Mouse (Mus musculus) myocyte (in vitro differentiated cells): ENCODE measurements around the gene Card6. TPM values are rescaled to one million over a fixed set of nuclear protein-coding genes. Genes with fewer than 3 reads are reported as not detected.
A peak's percentile ranks its signal among the peaks of the same experiment; 100 is the strongest.

Experiments
- H3K27me3 ChIP-seq: one replicate; pipeline ENCODE4 v1.6.1; 2011; ENCODE audit not compliant: control insufficient read depth, insufficient read depth, insufficient read length
- H3K36me3 ChIP-seq: one replicate; pipeline ENCODE4 v1.6.1; 2011; ENCODE audit not compliant: control insufficient read depth, insufficient read depth
- H3K4me2 ChIP-seq: one replicate; pipeline ENCODE4 v1.6.1; 2011; ENCODE audit warnings: low read depth, control low read depth
- H3K4me3 ChIP-seq: one replicate; pipeline ENCODE4 v1.5.1; 2011; ENCODE audit warnings: mild to moderate bottlenecking, control low read depth, moderate library complexity
- H3K79me2 ChIP-seq: one replicate; pipeline ENCODE4 v1.6.1; 2011; ENCODE audit not compliant: control insufficient read depth, insufficient read depth
- H3ac ChIP-seq: one replicate; pipeline ENCODE4 v1.6.1; 2011; ENCODE audit not compliant: control insufficient read depth, insufficient read length
- CEBPB ChIP-seq: IDR thresholded peaks from 2 replicates; pipeline ENCODE4 v1.6.1; 2011; ENCODE audit warnings: mild to moderate bottlenecking, moderate library complexity; ENCODE audit not compliant: poor library complexity, insufficient read depth, severe bottlenecking
- E2F4 ChIP-seq: IDR thresholded peaks from one replicate; pipeline ENCODE4 v1.6.1; 2011; ENCODE audit warnings: mild to moderate bottlenecking, control low read depth, moderate library complexity; ENCODE audit not compliant: insufficient read depth
- MAX ChIP-seq: IDR thresholded peaks from one replicate; pipeline ENCODE4 v1.6.1; 2011; ENCODE audit warnings: low read depth, mild to moderate bottlenecking, control low read depth
- MYOD1 ChIP-seq, 3 experiments: IDR thresholded peaks; one replicate each; pipeline ENCODE4 v1.6.1; 2011; ENCODE audit warnings: control low read depth in 2 of 3, low read depth in 2 of 3, mild to moderate bottlenecking in 2 of 3, moderate library complexity in 1 of 3; ENCODE audit not compliant: insufficient read length in 2 of 3, control insufficient read depth in 1 of 3
- MYOG ChIP-seq, 3 experiments: IDR thresholded peaks; one replicate each; pipeline ENCODE4 v1.6.1; 2011; ENCODE audit warnings: control low read depth in 2 of 3, low read depth in 2 of 3, mild to moderate bottlenecking in 2 of 3; ENCODE audit not compliant: insufficient read length in 2 of 3, control insufficient read depth in 1 of 3, insufficient read depth in 1 of 3
- POLR2A ChIP-seq: IDR thresholded peaks from one replicate; pipeline ENCODE4 v1.6.1; 2011; ENCODE audit warnings: low read depth, mild to moderate bottlenecking, control low read depth, moderate library complexity; ENCODE audit not compliant: insufficient read length
- POLR2AphosphoS2 ChIP-seq: IDR thresholded peaks from one replicate; pipeline ENCODE4 v1.6.1; 2011; ENCODE audit warnings: low read depth, control low read depth; ENCODE audit not compliant: insufficient read length
- REST ChIP-seq: IDR thresholded peaks from one replicate; pipeline ENCODE4 v1.6.1; 2011; ENCODE audit warnings: mild to moderate bottlenecking, control low read depth, moderate library complexity; ENCODE audit not compliant: insufficient read depth, insufficient read length
- SRF ChIP-seq: IDR thresholded peaks from one replicate; pipeline ENCODE4 v1.6.1; 2011; ENCODE audit warnings: low read depth; ENCODE audit not compliant: control insufficient read depth, insufficient read length
- TCF12 ChIP-seq: IDR thresholded peaks from one replicate; pipeline ENCODE4 v1.6.1; 2011; ENCODE audit warnings: mild to moderate bottlenecking, control low read depth; ENCODE audit not compliant: poor library complexity, insufficient read depth, severe bottlenecking
- TCF3 ChIP-seq: IDR thresholded peaks from one replicate; pipeline ENCODE4 v1.6.1; 2011; ENCODE audit warnings: low read depth, control low read depth; ENCODE audit not compliant: insufficient read length
- USF1 ChIP-seq: IDR thresholded peaks from one replicate; pipeline ENCODE4 v1.6.1; 2011; ENCODE audit warnings: low read depth, mild to moderate bottlenecking, control low read depth, moderate library complexity
- polyA plus RNA-seq: library from polyadenylated mRNA; unstranded; fragments of >200 nt; fragmentation: generic; extraction: Trizol; gene quantifications from one replicate; pipeline ENCODE4 v1.2.1, GENCODE M21; 2012; ENCODE audit warnings: missing spikeins

Card6 gene
- polyA plus RNA-seq, 1 experiment = 4.2 TPM

DNA sequence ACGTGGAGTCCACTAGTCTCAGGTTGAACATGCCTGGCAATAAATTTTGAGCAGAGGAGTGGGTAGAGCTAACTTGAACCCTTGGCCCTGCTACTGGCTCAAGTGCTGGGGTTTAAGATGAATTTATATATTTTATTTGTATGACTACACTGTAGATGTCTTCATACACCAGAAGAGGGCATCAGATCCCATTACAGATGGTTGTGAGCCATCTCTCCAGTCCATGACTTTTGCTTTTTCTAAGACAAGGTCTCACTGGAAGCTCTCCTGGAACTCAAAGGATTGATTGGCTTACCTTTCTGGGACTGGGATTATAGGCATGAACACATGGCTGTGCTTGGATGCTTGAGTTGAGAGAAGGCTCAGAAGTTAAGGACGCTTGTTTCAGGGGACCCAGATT is 11.4 kb upstream of the Card6 start:
- Histone ChIP-seq H3K79me2 (peaks cover 34% of the 10 kb centered on the region), H3K36me3 (peaks cover 72% of the 10 kb centered on the region), H3ac (no peak overlapping the region), H3K4me3 (no peak overlapping the region), H3K4me2 (no peak overlapping the region), H3K27me3 (no peaks in the 10 kb centered on the region)
- TF ChIP-seq CEBPB (no peak), POLR2AphosphoS2 (no peak), REST (no peak)

DNA sequence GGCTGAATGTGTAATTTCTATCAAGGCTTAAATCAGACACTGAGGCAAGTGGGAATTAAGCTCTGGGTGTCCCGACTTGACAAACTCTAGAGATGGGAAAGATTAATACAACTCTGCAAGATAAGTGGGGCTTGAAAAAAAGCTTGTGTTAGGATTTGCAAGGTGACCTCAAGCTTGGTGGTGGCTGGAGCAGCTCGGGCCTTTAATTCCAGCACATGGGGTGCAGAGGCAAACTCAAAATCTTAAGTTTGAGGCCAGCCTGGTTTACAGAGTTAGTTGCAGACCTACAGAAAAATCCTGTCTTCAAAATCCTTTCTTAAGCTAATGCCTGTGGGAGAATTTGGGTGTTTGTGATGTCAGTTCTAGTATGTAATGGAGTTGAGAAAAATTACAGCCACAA is 10.9 kb upstream of the Card6 start:
- Histone ChIP-seq H3K36me3 (peaks cover 68% of the 10 kb centered on the region), H3K27me3 (no peaks in the 10 kb centered on the region), H3ac (no peak overlapping the region), H3K4me2 (no peak overlapping the region), H3K4me3 (no peak overlapping the region), H3K79me2 (peaks cover 34% of the 10 kb centered on the region)
- TF ChIP-seq SRF = no peak
- no peak for TF ChIP-seq REST
- no peak for TF ChIP-seq MYOD1 (IDR thresholded peaks at IDR 0.05; ENCODE audit: control insufficient read depth in 1 of 3, insufficient read length in 2 of 3, low read depth in 2 of 3)
- no peak for TF ChIP-seq TCF12
- TF ChIP-seq E2F4 = no peak
- no peak for TF ChIP-seq POLR2A
- no peak for TF ChIP-seq CEBPB
- TF ChIP-seq MYOG (IDR thresholded peaks at IDR 0.05; ENCODE audit: control insufficient read depth in 1 of 3, insufficient read depth in 1 of 3, insufficient read length in 2 of 3, low read depth in 2 of 3) = no peak
- no peak for TF ChIP-seq USF1

DNA sequence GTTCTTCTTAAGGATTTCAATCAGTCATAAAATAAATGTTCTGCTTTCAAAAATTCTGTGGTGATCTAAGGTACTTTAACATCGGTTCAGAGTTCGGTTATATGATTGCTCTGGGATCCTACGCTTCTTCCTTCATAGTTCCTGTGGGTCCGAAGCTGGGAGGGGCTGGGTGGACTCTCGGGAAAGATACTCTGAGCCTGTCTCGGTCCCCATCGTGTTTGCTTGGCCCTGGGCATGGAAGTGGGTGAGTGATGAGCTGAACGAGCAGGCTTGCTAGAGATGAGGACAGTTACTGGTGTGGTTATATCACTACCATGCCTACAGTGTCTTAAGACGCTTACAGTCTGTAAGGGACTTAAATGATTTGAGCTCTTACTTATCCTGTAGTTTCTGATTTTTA is 10.3 kb upstream of the Card6 start:
- Histone ChIP-seq H3K79me2 (peaks cover 34% of the 10 kb centered on the region), H3K4me3 (peak overlapping the region; percentile 95), H3ac (no peak overlapping the region), H3K36me3 (peaks cover 66% of the 10 kb centered on the region), H3K27me3 (no peaks in the 10 kb centered on the region), H3K4me2 (peak overlapping the region; percentile 95)
- TF ChIP-seq TCF3 = no peak
- TF ChIP-seq CEBPB = no peak
- no peak for TF ChIP-seq MAX
- TF ChIP-seq POLR2AphosphoS2 = peak; percentile 52
- TF ChIP-seq POLR2A = peak; percentile 17
- TF ChIP-seq E2F4 = no peak

DNA sequence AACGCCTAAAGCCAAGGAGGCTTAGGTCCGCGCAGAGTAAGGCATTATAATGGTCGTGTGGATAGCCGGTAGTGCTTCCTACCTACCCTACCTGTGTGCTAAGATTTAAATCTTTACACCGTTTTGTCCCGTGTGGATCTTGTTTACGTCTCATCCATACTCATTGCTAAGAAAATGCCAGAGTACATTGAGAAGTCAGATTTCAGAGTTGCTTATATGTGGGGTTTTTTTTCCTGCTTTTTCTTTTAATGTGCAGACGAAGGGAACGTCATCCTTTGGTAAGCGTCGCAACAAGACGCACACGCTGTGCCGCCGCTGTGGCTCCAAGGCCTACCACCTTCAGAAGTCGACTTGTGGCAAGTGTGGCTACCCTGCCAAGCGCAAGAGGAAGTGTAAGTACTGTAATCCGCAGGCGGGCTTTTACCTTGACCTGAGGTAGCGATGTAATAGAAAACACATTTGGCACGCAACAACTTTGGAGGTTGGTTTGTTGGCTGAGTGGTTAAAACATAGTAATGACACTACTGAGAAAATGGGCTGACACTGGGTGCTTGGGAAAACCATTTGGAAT is 8.8 kb upstream of the Card6 start:
- Histone ChIP-seq H3K79me2 (peaks cover 34% of the 10 kb centered on the region), H3K4me2 (peak overlapping the region; percentile 95), H3K4me3 (peak overlapping the region; percentile 95), H3K36me3 (peaks cover 51% of the 10 kb centered on the region), H3ac (peak overlapping the region; percentile 17), H3K27me3 (no peaks in the 10 kb centered on the region)
- no peak for TF ChIP-seq USF1
- no peak for TF ChIP-seq TCF12
- TF ChIP-seq MYOG (IDR thresholded peaks at IDR 0.05; ENCODE audit: control insufficient read depth in 1 of 3, insufficient read depth in 1 of 3, insufficient read length in 2 of 3, low read depth in 2 of 3) = no peak
- no peak for TF ChIP-seq E2F4
- TF ChIP-seq MAX = no peak
- TF ChIP-seq POLR2AphosphoS2 = no peak
- TF ChIP-seq CEBPB = no peak

DNA sequence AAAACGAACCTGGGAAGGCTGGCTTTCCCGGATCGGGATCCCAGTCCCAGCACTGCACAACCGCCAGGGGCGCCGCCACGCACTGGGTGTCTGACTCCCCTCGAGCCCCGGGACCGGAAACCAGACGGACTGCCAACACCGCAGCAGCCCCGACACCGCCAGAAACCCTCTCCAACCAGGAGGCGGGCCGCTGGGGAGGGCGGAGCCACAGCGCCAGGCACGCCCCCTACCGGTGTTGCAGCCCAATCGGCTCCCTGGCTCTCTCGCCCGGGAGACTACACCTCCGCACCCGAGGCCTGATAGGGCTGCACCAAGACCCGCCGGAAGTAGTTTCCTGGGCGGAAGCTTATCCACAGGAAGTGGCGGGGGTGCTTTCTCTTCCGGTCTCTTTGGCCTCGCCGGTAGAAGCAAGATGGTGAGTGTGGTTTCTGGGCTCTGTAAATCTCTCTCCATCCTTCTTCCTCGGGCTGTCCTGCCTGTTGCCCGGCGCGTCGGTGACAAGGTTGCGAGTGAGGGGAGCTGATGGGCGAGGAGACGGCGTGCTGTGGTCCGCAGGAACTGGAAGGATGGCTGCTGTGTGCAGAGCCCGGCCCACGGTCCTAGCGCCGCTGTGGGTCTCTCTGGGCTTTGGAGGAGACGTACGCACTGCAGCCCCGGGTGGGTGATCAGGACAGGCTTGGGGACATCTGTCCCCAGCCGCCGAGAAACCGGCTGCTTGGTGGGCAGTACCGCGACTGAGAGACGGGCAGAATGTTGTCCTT is 8.1 kb upstream of the Card6 start, which contains the start of gene Rpl37:
Gene Rpl37 (plus strand): TSS at position 376 of the 761 bp plus-strand sequence.
- peak within 1 kb of the TSS; percentile 95 for H3K4me3 ChIP-seq
- H3ac ChIP-seq = peak within 1 kb of the TSS; percentile 17
- no peaks in the 10 kb centered on the region for H3K27me3 ChIP-seq
- TF ChIP-seq CEBPB (no peak), E2F4 (no peak), MYOG (IDR thresholded peaks at IDR 0.05; ENCODE audit: control insufficient read depth in 1 of 3, insufficient read depth in 1 of 3, insufficient read length in 2 of 3, low read depth in 2 of 3) (peak in 2 of 3 experiments; percentile 17 to 65), TCF12 (no peak), USF1 (peak; percentile 0), TCF3 (no peak), SRF (peak; percentile 73), POLR2AphosphoS2 (peak; percentile 96), MYOD1 (IDR thresholded peaks at IDR 0.05; ENCODE audit: control insufficient read depth in 1 of 3, insufficient read length in 2 of 3, low read depth in 2 of 3) (no peak), POLR2A (peak; percentile 88), MAX (peak; percentile 4), REST (peak; percentile 18)
- peaks cover 44% of the 10 kb centered on the region for H3K36me3 ChIP-seq
- H3K79me2 ChIP-seq = peaks cover 34% of the 10 kb centered on the region
- peak within 1 kb of the TSS; percentile 95 for H3K4me2 ChIP-seq
